Mouse (Mus musculus): ENCODE results near the gene Tor2a. TPM values are rescaled to one million over a fixed set of nuclear protein-coding genes. Genes with fewer than 3 reads are reported as not detected.

The Tor2a gene
- total RNA-seq, 2 experiments from 2014 or later = 17.7 to 24.2 TPM

DNA sequence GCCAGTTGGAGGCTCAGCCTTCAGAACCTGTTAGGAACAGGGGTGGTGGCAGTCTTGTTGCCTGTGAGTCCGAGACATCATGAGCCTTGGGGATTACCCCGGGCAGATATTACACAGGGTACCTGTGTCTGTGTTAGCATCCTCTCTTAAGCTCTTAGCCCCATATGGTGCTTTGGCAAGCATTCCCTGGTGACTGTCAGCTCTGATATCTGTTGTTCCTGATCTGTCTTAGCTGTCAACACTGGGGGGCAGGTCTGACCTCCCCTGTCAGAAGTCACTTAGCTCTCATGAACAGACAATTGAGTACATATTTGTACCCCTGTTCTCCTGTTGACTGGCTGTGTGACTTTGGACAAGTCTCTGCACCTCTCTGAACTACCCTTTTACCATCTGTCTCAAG is 2.0 kb downstream of the Tor2a start:
- ATAC-seq (ENCODE audit: poor library complexity, severe bottlenecking) = no peak

DNA sequence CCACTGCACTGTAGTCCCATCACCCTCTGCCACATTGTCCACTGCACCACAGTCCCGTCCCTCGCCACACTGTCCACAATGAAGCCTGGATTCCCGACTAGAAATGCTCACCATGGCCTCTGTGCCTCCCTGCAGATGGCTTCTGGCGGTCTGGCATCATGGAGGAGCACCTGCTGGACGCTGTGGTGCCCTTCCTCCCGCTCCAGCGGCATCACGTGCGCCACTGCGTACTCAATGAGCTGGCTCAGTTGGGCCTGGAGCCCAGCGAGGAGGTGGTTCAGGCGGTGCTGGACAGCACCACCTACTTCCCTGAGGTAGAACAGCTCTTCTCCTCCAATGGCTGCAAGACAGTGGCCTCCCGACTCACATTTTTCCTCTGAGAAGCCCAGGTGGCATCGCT is 4.3 kb downstream of the Tor2a start:
- no peak for ATAC-seq (ENCODE audit: poor library complexity, severe bottlenecking)

- ATAC-seq (ENCODE audit: poor library complexity, severe bottlenecking) = no peak
These were observed 4.8 kb downstream of the Tor2a start for GRCm38 (mm10) chr2:32761859-32762258.

- no peak for ATAC-seq (ENCODE audit: poor library complexity, severe bottlenecking)
These were observed 6.3 kb downstream of the Tor2a start for GRCm38 (mm10) chr2:32763353-32763752.

DNA sequence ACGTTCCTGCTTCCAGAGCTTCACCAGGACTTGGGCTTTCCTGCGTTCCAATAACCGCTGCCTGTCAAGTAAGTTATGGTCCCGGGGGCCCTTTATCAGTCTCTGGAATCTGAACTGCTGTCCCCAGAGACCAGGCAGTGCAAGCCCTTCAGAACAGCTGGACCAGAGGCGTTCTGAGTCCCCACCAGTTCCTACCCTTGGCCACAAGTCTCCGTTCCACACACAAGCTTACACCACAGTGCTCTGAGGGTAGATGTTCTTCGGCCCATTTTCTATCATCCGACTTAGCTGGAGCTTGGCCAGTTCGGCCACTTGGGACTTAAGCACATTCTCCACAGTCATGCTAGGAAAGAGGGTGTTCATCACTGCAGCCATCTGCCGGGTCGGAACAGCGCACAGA is 10.2 kb downstream of the Tor2a start:
- no peak for ATAC-seq (ENCODE audit: poor library complexity, severe bottlenecking)

- no peak for ATAC-seq (ENCODE audit: poor library complexity, severe bottlenecking)
These were observed 11.7 kb downstream of the Tor2a start for GRCm38 (mm10) chr2:32768661-32769285.

DNA sequence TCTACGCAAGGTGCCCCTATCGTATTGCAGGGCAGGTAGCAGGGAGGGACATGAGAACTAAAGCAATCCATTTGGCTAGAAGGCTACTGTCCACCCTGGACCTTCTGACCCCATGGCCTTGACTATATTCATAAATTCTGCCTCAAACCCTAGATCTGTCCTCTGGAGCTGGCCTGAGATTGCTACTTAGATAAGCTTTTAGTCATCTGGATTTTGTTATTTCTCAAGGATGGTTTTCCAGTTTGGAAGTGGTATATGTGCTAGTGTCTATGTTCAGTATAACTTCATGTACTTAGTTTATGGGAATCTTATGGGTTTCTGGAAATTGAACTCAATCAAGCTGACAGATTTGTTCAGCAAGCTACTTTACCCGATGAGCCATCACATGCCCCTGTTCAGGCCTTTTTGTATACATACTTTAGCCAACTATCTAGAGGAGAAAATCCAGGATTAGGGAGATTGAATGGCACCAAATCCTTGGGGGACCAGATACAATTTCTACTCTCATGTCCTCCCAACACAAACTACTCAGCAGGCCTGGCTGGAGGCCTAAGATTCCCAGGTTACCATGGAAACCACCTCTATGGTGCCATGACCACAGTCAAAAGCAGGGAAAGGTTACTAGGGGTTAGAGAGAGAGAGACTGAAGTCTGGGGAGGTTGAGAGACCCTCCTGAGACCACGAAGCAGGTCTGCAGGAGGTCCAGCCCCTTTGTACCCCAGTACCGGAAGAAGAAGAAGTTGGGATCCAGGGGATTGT is 12.5 kb downstream of the Tor2a start:
- ATAC-seq (ENCODE audit: poor library complexity, severe bottlenecking) = no peak

DNA sequence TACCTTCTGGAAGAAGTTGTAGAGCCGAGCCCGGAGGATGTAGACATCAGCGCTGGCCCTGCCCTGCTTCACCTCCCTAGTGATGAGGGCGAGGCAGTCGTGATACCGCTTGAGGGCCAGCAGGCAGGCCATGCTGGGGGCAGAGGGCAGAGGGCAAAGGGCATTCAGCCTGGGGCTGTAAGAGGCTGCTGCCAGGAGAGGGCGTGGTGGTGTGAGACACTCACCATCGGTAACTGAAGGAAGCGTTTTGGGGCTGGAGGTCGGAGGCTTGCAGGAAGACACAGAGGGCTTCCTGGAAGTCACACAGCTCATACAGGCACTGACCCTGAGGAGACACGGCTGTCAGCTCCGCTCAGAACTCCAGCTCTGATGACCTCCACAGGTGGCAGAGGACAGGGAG is 14.9 kb downstream of the Tor2a start:
- no peak for ATAC-seq (ENCODE audit: poor library complexity, severe bottlenecking)

DNA sequence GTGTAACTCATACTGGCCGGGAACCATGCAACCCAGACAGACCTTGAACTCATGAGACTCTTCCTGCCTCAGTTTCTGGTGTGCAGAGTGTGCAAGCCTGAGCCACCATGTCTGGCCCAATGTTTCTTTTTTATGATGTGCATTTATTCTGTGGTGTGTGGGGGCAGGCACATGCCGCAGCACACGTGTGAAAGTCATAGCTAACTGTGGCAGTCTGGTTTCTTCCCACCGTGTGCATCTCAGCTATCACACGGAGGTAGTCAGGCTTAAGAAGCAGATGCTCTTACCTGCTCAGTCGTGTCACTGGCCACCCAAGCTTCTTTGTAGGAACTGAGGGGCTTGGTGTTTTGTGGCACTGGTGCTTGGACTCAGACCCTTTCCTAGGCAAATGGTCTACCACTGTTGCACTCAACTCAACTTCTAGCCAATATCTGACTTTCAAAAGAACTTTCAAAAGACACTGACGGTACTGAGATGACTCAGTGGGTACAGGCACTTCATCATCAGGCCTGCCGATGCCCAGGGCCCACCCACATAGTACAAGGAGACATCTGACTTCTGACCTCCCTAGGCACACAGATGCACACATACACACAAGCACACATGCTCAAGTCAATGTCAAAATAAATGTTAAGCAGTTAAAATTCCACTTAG is 15.7 kb downstream of the Tor2a start:
- no peak for ATAC-seq (ENCODE audit: poor library complexity, severe bottlenecking)

DNA sequence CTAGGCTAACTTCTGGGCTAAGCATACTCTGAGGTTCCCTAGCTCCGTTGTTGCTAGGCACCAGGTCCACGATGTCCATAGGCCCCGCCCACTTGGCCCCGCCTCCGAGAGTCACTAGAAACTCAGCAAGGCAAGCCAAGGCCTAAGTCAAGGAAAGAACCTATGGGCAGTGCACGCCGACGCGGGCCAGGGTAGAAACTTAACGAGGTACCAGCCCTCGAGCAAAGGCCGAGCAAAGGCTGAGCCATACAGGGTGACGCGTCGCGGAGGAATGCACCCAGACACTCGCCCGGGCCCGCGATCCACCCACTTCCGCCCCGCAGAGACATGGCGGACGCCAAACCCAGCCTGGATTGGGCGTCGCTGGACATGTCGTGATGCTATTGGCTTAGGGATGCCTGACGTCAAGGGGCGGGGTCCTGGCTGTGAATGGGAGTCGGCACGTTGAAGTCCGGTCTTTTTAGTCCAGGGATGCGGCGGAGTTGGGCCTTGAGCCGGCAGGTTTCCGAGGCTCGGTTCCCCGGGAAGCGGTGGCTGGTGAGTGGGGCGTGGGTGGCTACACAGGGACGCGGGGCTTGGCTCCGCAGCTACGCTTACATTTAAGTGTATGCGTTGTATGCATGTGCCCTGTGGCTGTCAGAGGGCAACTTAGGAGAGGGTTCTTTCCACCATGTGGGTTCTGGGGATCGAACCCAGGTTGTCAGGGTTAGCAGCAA is 18.5 kb downstream of the Tor2a start, which contains the start of the genes Ttc16 and Ptrh1:
Gene Ttc16 (minus strand): TSS at position 275 of the 716 bp plus-strand sequence.
Gene Ptrh1 (plus strand): TSS at position 428 of the 716 bp plus-strand sequence.
- ATAC-seq (ENCODE audit: poor library complexity, severe bottlenecking) = peak; percentile 98

DNA sequence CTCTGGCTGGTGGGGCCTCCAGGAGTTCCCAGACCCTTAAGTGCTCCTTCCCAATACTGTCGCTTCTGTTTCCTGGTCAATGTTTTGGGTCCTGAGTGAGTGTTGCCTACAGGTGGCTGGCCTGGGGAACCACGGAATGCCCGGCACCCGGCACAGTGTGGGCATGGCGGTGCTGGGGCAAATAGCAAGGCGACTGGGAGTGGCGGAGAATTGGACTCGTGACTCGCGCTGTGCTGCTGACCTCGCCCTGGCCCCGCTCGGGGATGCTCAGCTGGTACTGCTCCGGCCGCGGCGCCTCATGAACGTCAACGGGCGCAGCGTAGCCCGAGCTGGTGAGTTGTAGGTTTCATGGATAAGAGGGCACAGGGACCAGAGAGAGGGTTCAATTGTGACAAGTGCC is 19.2 kb downstream of the Tor2a start:
- ATAC-seq (ENCODE audit: poor library complexity, severe bottlenecking) = no peak

GRCm38 (mm10) chr2:32778081-32778480 is 21.0 kb downstream of the Tor2a start:
- ATAC-seq (ENCODE audit: poor library complexity, severe bottlenecking) = no peak

GRCm38 (mm10) chr2:32779131-32779530 is 22.1 kb downstream of the Tor2a start:
- 0 out of 2 replicates have a peak, but pooled peaks have one; percentile 20 for ATAC-seq (ENCODE audit: poor library complexity, severe bottlenecking)

- ATAC-seq (ENCODE audit: poor library complexity, severe bottlenecking) = no peak
These were observed 22.7 kb downstream of the Tor2a start for GRCm38 (mm10) chr2:32779714-32780113.

DNA sequence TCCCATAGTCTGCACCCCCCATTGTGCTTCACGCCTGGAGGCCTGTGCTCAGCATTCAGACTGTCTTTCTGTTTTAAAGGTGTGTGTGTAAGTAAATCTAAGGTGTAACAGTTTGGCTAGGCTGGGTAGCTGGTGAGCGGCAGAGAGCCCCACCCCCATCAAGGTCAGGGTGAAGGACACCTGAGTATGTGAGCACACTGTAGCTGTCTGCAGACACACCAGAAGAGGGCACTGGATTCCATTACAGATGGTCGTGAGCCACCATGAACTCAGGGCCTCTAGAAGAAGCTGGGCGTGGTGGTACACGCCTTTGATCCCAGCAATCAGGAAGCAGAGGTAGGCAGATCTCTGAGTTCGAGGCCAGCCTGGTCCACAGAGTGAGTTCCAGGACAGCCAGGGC is 24.7 kb downstream of the Tor2a start:
- no peak for ATAC-seq (ENCODE audit: poor library complexity, severe bottlenecking)

DNA sequence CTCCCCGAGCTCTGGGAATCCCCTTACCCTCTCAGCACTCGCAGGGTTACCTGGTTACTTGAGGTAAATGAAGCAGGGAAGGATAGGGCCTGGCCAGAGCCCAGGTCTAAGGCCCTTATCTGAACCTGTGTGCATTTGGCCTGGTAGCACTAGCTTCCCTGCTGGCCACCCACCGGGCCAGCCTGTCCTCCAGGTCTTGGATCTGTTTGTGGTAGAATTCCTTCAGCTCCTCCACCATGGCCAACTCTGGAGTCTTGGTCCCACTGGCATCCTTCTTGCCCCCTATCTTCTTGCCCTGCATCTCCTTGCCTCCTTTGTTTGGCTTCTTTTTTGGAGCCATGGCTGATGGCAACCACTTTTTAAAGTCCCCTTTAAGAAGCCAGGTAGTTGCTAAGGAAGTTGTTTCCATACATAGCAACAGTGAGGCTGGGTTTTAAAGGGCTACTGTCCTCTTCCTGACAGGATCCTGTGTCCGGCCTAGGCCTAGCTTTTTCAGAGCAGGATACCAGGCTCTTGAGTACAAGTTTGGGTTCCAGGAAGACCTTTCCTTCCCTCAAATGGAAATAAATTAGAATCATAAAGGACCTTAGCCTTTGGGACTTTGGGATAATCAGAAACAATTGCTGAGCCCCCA is 27.1 kb downstream of the Tor2a start, which contains the start of gene Cfap157:
Gene Cfap157 (minus strand): TSS at position 381 of the 634 bp plus-strand sequence.
- ATAC-seq (ENCODE audit: poor library complexity, severe bottlenecking) = no peak

DNA sequence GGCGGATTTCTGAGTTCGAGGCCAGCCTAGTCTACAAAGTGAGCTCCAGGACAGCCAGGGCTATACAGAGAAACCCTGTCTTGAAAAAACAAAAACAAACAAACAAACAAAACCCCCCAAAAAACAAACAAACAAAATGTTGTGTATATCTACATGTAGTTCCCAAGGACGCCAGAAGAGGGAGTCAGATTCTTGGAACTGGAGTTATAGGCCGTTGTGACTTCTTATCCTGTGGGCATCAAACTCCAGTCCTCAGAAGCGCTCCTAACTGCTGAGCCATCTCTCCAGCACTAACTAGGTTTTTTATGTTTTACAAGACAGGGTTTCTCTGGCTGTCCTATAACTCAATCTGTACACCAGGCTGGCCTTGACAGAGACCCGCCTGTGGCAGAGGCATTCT is 30.1 kb downstream of the Tor2a start:
- no peak; the same call in 1 of the 2 replicates for ATAC-seq (ENCODE audit: poor library complexity, severe bottlenecking)

GRCm38 (mm10) chr2:32788581-32788980 is 31.5 kb downstream of the Tor2a start:
- no peak for ATAC-seq (ENCODE audit: poor library complexity, severe bottlenecking)

DNA sequence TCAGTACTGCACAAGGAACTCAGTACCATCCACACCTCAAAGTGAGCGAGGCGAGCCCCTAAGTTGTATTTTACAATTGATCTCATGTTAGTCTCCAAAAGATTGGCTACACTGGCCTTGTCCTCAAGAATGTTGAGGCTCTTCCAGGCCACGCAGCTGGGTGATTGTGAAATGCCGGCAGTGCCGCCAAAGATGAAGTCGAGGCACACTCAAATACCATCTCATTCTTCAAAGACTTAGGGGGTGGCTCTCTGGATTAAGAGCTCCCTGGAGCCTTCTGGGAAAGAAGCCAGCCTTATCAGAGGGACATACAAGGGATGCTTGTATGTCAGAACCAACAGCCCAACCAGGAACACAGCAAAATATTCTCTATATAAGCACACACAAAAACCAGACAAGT is 34.3 kb downstream of the Tor2a start:
- no peak for ATAC-seq (ENCODE audit: poor library complexity, severe bottlenecking)

- no peak for ATAC-seq (ENCODE audit: poor library complexity, severe bottlenecking)
These were observed 38.8 kb downstream of the Tor2a start for GRCm38 (mm10) chr2:32795748-32796418.
